Mouse (Mus musculus) adrenal gland, postnatal 14 days (tissue): ENCODE data around the gene Schip1. TPM values are rescaled to one million over a fixed set of nuclear protein-coding genes. Genes with fewer than 3 reads are reported as not detected.

Experiments used
- DNase-seq: peaks from one replicate; pipeline ENCODE4 v3.0.0; 2021; ENCODE audit warnings: mixed read lengths
- total RNA-seq: library from RNA; stranded (reverse); gene quantifications from 2 replicates; pipeline ENCODE4 v1.2.3, GENCODE M21; 2021

Gene Schip1
- total RNA-seq, 1 experiment from 2014 or later = 15.8 TPM

- no peak for DNase-seq
These were observed 553.1 kb downstream of the Schip1 start for GRCm38 (mm10) chr3:68617708-68618107.

- no peak for DNase-seq
These were observed 554.5 kb downstream of the Schip1 start for GRCm38 (mm10) chr3:68619097-68619496.

GRCm38 (mm10) chr3:68621971-68622370, 557.4 kb downstream of the Schip1 start:
- no peak for DNase-seq

GRCm38 (mm10) chr3:68623036-68623435, 558.4 kb downstream of the Schip1 start:
- no peak for DNase-seq

- DNase-seq = no peak
These were observed 559.9 kb downstream of the Schip1 start for GRCm38 (mm10) chr3:68624471-68624870.

- no peak for DNase-seq
These were observed 565.7 kb downstream of the Schip1 start for GRCm38 (mm10) chr3:68630261-68630660.

GRCm38 (mm10) chr3:68630821-68631220, 566.2 kb downstream of the Schip1 start:
- no peak for DNase-seq

- no peak for DNase-seq
These were observed 568.1 kb downstream of the Schip1 start for GRCm38 (mm10) chr3:68632714-68633113.

GRCm38 (mm10) chr3:68633577-68633976, 569.0 kb downstream of the Schip1 start:
- DNase-seq = no peak

GRCm38 (mm10) chr3:68637960-68638359, 573.4 kb downstream of the Schip1 start:
- peak; percentile 10 for DNase-seq

- DNase-seq = no peak
These were observed 574.1 kb downstream of the Schip1 start for GRCm38 (mm10) chr3:68638703-68639102.

- DNase-seq = no peak
These were observed 578.3 kb downstream of the Schip1 start for GRCm38 (mm10) chr3:68642935-68643334.

GRCm38 (mm10) chr3:68646387-68647130, 582.0 kb downstream of the Schip1 start:
- DNase-seq = peak; percentile 39

- no peak for DNase-seq
These were observed 582.7 kb downstream of the Schip1 start for GRCm38 (mm10) chr3:68647282-68647681.

- no peak for DNase-seq
These were observed 585.6 kb downstream of the Schip1 start for GRCm38 (mm10) chr3:68650251-68650650.

GRCm38 (mm10) chr3:68656607-68657352, 592.2 kb downstream of the Schip1 start:
- DNase-seq = no peak

GRCm38 (mm10) chr3:68657589-68658245, 593.1 kb downstream of the Schip1 start:
- no peak for DNase-seq

- no peak for DNase-seq
These were observed 595.4 kb downstream of the Schip1 start for GRCm38 (mm10) chr3:68659996-68660395.

- no peak for DNase-seq
These were observed 595.9 kb downstream of the Schip1 start for GRCm38 (mm10) chr3:68660538-68660937.

- DNase-seq = no peak
These were observed 597.8 kb downstream of the Schip1 start for GRCm38 (mm10) chr3:68662386-68662785.

- DNase-seq = no peak
These were observed 599.7 kb downstream of the Schip1 start for GRCm38 (mm10) chr3:68664337-68664736.

- no peak for DNase-seq
These were observed 601.8 kb downstream of the Schip1 start for GRCm38 (mm10) chr3:68666377-68666776.

GRCm38 (mm10) chr3:68667852-68668251, 603.2 kb downstream of the Schip1 start:
- no peak for DNase-seq
